In the genomic region with DNA sequence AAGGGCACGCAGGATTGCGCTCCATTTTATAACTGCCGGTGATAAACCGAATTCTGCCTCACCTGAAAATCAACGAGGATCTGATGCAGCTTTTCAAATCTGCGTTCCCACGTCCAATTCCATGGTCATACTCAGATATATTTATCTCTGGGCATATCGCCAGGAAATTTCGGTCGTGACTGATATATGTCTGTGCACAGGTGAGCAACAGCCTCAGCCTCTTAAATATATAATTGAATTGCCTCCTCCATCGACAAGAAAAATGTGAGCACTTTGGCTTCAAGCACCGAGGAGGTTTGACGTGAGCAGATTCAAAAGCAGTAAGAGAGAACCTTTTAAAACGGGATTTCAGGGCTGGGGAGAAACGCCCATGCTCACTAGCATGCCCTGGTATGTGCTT, we compare ENCODE assay signal across 31 mouse cellular contexts.
"Had no signal": no experiment of that assay in that cellular context is flagged by ENCODE, and none has a peak within 500 bp of the region (broad histone marks: within the 10 kb centered on the region; RNA-seq: fewer than 3 reads in every experiment).

No protein-coding gene starts in this region.

- H3K36me3 ChIP-seq: limb, embryonic 10.5 days; limb, embryonic 12.5 days; limb, embryonic 13.5 days; limb, embryonic 15.5 days; liver, embryonic 12.5 days; liver, embryonic 13.5 days; liver, embryonic 15.5 days; lung, embryonic 15.5 days; midbrain, embryonic 10.5 days; midbrain, embryonic 12.5 days; midbrain, embryonic 13.5 days; midbrain, embryonic 15.5 days had no signal

- H3K27ac ChIP-seq: left cerebral cortex, adult 2 months; limb, embryonic 10.5 days; limb, embryonic 12.5 days; limb, embryonic 13.5 days; limb, embryonic 15.5 days; liver, embryonic 12.5 days; liver, embryonic 13.5 days; liver, embryonic 14.5 days; liver, embryonic 15.5 days; lung, embryonic 15.5 days; macrophage; midbrain, embryonic 10.5 days; midbrain, embryonic 12.5 days; midbrain, embryonic 13.5 days; midbrain, embryonic 15.5 days had no signal

- H3K9ac ChIP-seq: limb, embryonic 12.5 days; limb, embryonic 13.5 days; limb, embryonic 15.5 days; liver, embryonic 12.5 days; liver, embryonic 13.5 days; liver, embryonic 14.5 days; liver, embryonic 15.5 days; liver, postnatal 0 days; lung, embryonic 15.5 days; midbrain, embryonic 12.5 days; midbrain, embryonic 13.5 days; midbrain, embryonic 15.5 days had no signal

- H3K9me3 ChIP-seq: limb, embryonic 10.5 days; limb, embryonic 12.5 days; limb, embryonic 15.5 days; liver, embryonic 12.5 days; liver, embryonic 13.5 days; liver, embryonic 15.5 days; lung, embryonic 15.5 days; midbrain, embryonic 12.5 days; midbrain, embryonic 13.5 days; midbrain, embryonic 15.5 days had no signal

- DNase-seq: layer of hippocampus, postnatal 36 days; left cerebral cortex, postnatal 4 days; liver; liver, embryonic 13.5 days; liver, postnatal 0 days; lung, adult 18-20 months; lung, adult 2 months; lung, postnatal 10 days; lung, postnatal 14 days; lung, postnatal 4 days; midbrain, embryonic 14.5 days had no signal

- H3K4me1 ChIP-seq: liver, embryonic 13.5 days; liver, embryonic 15.5 days; megakaryocyte, embryonic 14.5 days; midbrain, embryonic 12.5 days; midbrain, embryonic 13.5 days; midbrain, embryonic 15.5 days had no signal

- ATAC-seq: liver, embryonic 12.5 days; liver, postnatal 0 days; lung, postnatal 0 days; midbrain, embryonic 13.5 days; midbrain, embryonic 15.5 days; midbrain, embryonic 16.5 days had no signal

- H3K27me3 ChIP-seq: limb, embryonic 12.5 days; limb, embryonic 13.5 days; limb, embryonic 15.5 days; liver, embryonic 12.5 days; liver, embryonic 13.5 days; lung, embryonic 15.5 days; midbrain, embryonic 12.5 days; midbrain, embryonic 13.5 days; midbrain, embryonic 15.5 days had no signal

- H3K4me3 ChIP-seq: left cerebral cortex, adult 2 months; limb, embryonic 10.5 days; limb, embryonic 12.5 days; limb, embryonic 13.5 days; limb, embryonic 15.5 days; liver, embryonic 12.5 days; liver, embryonic 13.5 days; liver, embryonic 15.5 days; lung, embryonic 15.5 days; megakaryocyte, embryonic 14.5 days; midbrain, embryonic 10.5 days; midbrain, embryonic 12.5 days; midbrain, embryonic 13.5 days; midbrain, embryonic 15.5 days; myocyte had no signal

- H3K4me2 ChIP-seq: limb, embryonic 12.5 days; limb, embryonic 13.5 days; limb, embryonic 15.5 days; liver, embryonic 11.5 days; liver, embryonic 12.5 days; liver, embryonic 13.5 days; liver, embryonic 15.5 days; lung, embryonic 15.5 days; midbrain, embryonic 11.5 days; midbrain, embryonic 12.5 days; midbrain, embryonic 13.5 days; midbrain, embryonic 15.5 days had no signal
